Mouse (Mus musculus) myocyte (in vitro differentiated cells): ENCODE measurements at regions not wholly inside any gene's neighbourhood (a gene's known extent, or its start where the extent isn't known, plus 50 kb on each side); places are given as distances from the start of the nearest gene placed in this dataset.

Experiments used
- H3K27me3 ChIP-seq: one replicate; pipeline ENCODE4 v1.6.1; 2011; ENCODE audit not compliant: control insufficient read depth, insufficient read depth, insufficient read length
- H3K36me3 ChIP-seq: one replicate; pipeline ENCODE4 v1.6.1; 2011; ENCODE audit not compliant: control insufficient read depth, insufficient read depth
- H3K4me2 ChIP-seq: one replicate; pipeline ENCODE4 v1.6.1; 2011; ENCODE audit warnings: low read depth, control low read depth
- H3K4me3 ChIP-seq: one replicate; pipeline ENCODE4 v1.5.1; 2011; ENCODE audit warnings: mild to moderate bottlenecking, control low read depth, moderate library complexity
- H3K79me2 ChIP-seq: one replicate; pipeline ENCODE4 v1.6.1; 2011; ENCODE audit not compliant: control insufficient read depth, insufficient read depth
- H3ac ChIP-seq: one replicate; pipeline ENCODE4 v1.6.1; 2011; ENCODE audit not compliant: control insufficient read depth, insufficient read length
- CEBPB ChIP-seq: IDR thresholded peaks from 2 replicates; pipeline ENCODE4 v1.6.1; 2011; ENCODE audit warnings: mild to moderate bottlenecking, moderate library complexity; ENCODE audit not compliant: poor library complexity, insufficient read depth, severe bottlenecking
- E2F4 ChIP-seq: IDR thresholded peaks from one replicate; pipeline ENCODE4 v1.6.1; 2011; ENCODE audit warnings: mild to moderate bottlenecking, control low read depth, moderate library complexity; ENCODE audit not compliant: insufficient read depth
- MAX ChIP-seq: IDR thresholded peaks from one replicate; pipeline ENCODE4 v1.6.1; 2011; ENCODE audit warnings: low read depth, mild to moderate bottlenecking, control low read depth
- MYOD1 ChIP-seq, 3 experiments: IDR thresholded peaks; one replicate each; pipeline ENCODE4 v1.6.1; 2011; ENCODE audit warnings: control low read depth in 2 of 3, low read depth in 2 of 3, mild to moderate bottlenecking in 2 of 3, moderate library complexity in 1 of 3; ENCODE audit not compliant: insufficient read length in 2 of 3, control insufficient read depth in 1 of 3
- MYOG ChIP-seq, 3 experiments: IDR thresholded peaks; one replicate each; pipeline ENCODE4 v1.6.1; 2011; ENCODE audit warnings: control low read depth in 2 of 3, low read depth in 2 of 3, mild to moderate bottlenecking in 2 of 3; ENCODE audit not compliant: insufficient read length in 2 of 3, control insufficient read depth in 1 of 3, insufficient read depth in 1 of 3
- POLR2A ChIP-seq: IDR thresholded peaks from one replicate; pipeline ENCODE4 v1.6.1; 2011; ENCODE audit warnings: low read depth, mild to moderate bottlenecking, control low read depth, moderate library complexity; ENCODE audit not compliant: insufficient read length
- POLR2AphosphoS2 ChIP-seq: IDR thresholded peaks from one replicate; pipeline ENCODE4 v1.6.1; 2011; ENCODE audit warnings: low read depth, control low read depth; ENCODE audit not compliant: insufficient read length
- REST ChIP-seq: IDR thresholded peaks from one replicate; pipeline ENCODE4 v1.6.1; 2011; ENCODE audit warnings: mild to moderate bottlenecking, control low read depth, moderate library complexity; ENCODE audit not compliant: insufficient read depth, insufficient read length
- SRF ChIP-seq: IDR thresholded peaks from one replicate; pipeline ENCODE4 v1.6.1; 2011; ENCODE audit warnings: low read depth; ENCODE audit not compliant: control insufficient read depth, insufficient read length
- TCF12 ChIP-seq: IDR thresholded peaks from one replicate; pipeline ENCODE4 v1.6.1; 2011; ENCODE audit warnings: mild to moderate bottlenecking, control low read depth; ENCODE audit not compliant: poor library complexity, insufficient read depth, severe bottlenecking
- TCF3 ChIP-seq: IDR thresholded peaks from one replicate; pipeline ENCODE4 v1.6.1; 2011; ENCODE audit warnings: low read depth, control low read depth; ENCODE audit not compliant: insufficient read length
- USF1 ChIP-seq: IDR thresholded peaks from one replicate; pipeline ENCODE4 v1.6.1; 2011; ENCODE audit warnings: low read depth, mild to moderate bottlenecking, control low read depth, moderate library complexity

DNA sequence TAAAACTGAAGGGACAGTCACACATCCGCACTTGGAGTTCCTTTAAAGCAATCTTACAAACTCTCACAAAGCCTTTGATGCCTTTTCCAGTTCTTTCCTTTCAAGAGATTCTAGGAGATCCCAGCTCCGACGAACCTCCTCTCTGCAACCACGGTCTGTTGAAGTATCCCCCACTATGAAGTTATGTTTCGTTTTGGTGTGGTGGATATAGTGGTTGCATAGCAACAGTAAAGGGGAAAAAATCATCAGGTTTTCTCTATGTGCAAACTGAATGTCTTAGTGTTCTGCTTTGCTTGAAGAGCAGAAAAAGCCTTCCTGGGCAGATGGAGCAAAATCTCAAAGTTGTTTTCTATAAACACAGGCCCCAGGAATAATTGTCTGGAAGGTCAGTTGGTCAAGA, 147.4 kb upstream of the Dlgap1 start:
- no peak overlapping the region for H3K4me3 ChIP-seq
- no peak overlapping the region for H3ac ChIP-seq
- no peaks in the 10 kb centered on the region for H3K79me2 ChIP-seq
- H3K27me3 ChIP-seq: no peaks in the 10 kb centered on the region
- TF ChIP-seq REST: no peak
- no peak for TF ChIP-seq MAX
- no peak for TF ChIP-seq POLR2AphosphoS2
- TF ChIP-seq POLR2A: no peak
- TF ChIP-seq TCF12: no peak
- TF ChIP-seq MYOD1 (IDR thresholded peaks at IDR 0.05; ENCODE audit: control insufficient read depth in 1 of 3, insufficient read length in 2 of 3, low read depth in 2 of 3): no peak
- no peak for TF ChIP-seq TCF3
- no peak for TF ChIP-seq E2F4
- no peak for TF ChIP-seq SRF
- no peak for TF ChIP-seq CEBPB
- TF ChIP-seq MYOG (IDR thresholded peaks at IDR 0.05; ENCODE audit: control insufficient read depth in 1 of 3, insufficient read depth in 1 of 3, insufficient read length in 2 of 3, low read depth in 2 of 3): no peak
- TF ChIP-seq USF1: no peak
- no peak overlapping the region for H3K4me2 ChIP-seq
- H3K36me3 ChIP-seq: no peaks in the 10 kb centered on the region

GRCm38 (mm10) chr17:69821901-69822300, 147.0 kb upstream of the Dlgap1 start:
- TF ChIP-seq CEBPB: no peak
- no peak for TF ChIP-seq POLR2A
- TF ChIP-seq TCF12: no peak
- no peak for TF ChIP-seq MYOD1 (IDR thresholded peaks at IDR 0.05; ENCODE audit: control insufficient read depth in 1 of 3, insufficient read length in 2 of 3, low read depth in 2 of 3)
- no peak for TF ChIP-seq MYOG (IDR thresholded peaks at IDR 0.05; ENCODE audit: control insufficient read depth in 1 of 3, insufficient read depth in 1 of 3, insufficient read length in 2 of 3, low read depth in 2 of 3)
- no peak for TF ChIP-seq E2F4
- no peak for TF ChIP-seq TCF3
- TF ChIP-seq USF1: no peak
- TF ChIP-seq REST: no peak
- no peak for TF ChIP-seq POLR2AphosphoS2
- no peak for TF ChIP-seq SRF
- no peak for TF ChIP-seq MAX
- no peak overlapping the region for H3ac ChIP-seq
- no peak overlapping the region for H3K4me3 ChIP-seq
- no peaks in the 10 kb centered on the region for H3K36me3 ChIP-seq
- no peaks in the 10 kb centered on the region for H3K27me3 ChIP-seq
- H3K4me2 ChIP-seq: no peak overlapping the region
- no peaks in the 10 kb centered on the region for H3K79me2 ChIP-seq

DNA sequence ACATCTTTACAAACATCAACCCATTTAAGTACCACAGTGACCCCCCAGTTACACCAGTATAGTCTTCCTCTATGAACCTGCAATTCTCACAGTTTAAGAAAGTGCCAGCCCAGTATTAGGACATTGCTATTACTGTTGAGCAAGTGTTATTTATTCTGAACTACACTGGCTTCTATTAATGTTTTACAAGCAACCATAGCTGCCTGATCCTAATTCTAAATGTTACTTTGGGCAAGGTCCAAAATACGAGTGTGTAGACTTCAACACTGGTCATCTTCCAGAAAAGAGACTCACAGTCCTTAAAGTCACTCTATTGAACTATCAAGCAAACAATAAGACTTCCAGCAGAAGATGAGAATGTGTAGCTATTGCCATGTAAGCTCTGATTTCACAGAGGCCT, 146.0 kb upstream of the Dlgap1 start:
- H3K36me3 ChIP-seq: no peaks in the 10 kb centered on the region
- TF ChIP-seq CEBPB (no peak), SRF (no peak), MAX (no peak), E2F4 (no peak), USF1 (no peak)
- no peak overlapping the region for H3ac ChIP-seq
- H3K4me3 ChIP-seq: no peak overlapping the region
- H3K4me2 ChIP-seq: no peak overlapping the region
- no peaks in the 10 kb centered on the region for H3K79me2 ChIP-seq
- no peaks in the 10 kb centered on the region for H3K27me3 ChIP-seq

- no peaks in the 10 kb centered on the region for H3K36me3 ChIP-seq
- no peak overlapping the region for H3ac ChIP-seq
- TF ChIP-seq TCF12: no peak
- TF ChIP-seq CEBPB: no peak
- no peak for TF ChIP-seq MYOD1 (IDR thresholded peaks at IDR 0.05; ENCODE audit: control insufficient read depth in 1 of 3, insufficient read length in 2 of 3, low read depth in 2 of 3)
- no peak for TF ChIP-seq E2F4
- no peak for TF ChIP-seq USF1
- no peak for TF ChIP-seq MYOG (IDR thresholded peaks at IDR 0.05; ENCODE audit: control insufficient read depth in 1 of 3, insufficient read depth in 1 of 3, insufficient read length in 2 of 3, low read depth in 2 of 3)
- TF ChIP-seq TCF3: no peak
- no peak for TF ChIP-seq MAX
- TF ChIP-seq SRF: no peak
- TF ChIP-seq REST: no peak
- TF ChIP-seq POLR2A: no peak
- TF ChIP-seq POLR2AphosphoS2: no peak
- no peak overlapping the region for H3K4me3 ChIP-seq
- H3K27me3 ChIP-seq: no peaks in the 10 kb centered on the region
- no peaks in the 10 kb centered on the region for H3K79me2 ChIP-seq
- H3K4me2 ChIP-seq: no peak overlapping the region
Observed at GRCm38 (mm10) chr17:69841308-69841707, 127.6 kb upstream of the Dlgap1 start.

DNA sequence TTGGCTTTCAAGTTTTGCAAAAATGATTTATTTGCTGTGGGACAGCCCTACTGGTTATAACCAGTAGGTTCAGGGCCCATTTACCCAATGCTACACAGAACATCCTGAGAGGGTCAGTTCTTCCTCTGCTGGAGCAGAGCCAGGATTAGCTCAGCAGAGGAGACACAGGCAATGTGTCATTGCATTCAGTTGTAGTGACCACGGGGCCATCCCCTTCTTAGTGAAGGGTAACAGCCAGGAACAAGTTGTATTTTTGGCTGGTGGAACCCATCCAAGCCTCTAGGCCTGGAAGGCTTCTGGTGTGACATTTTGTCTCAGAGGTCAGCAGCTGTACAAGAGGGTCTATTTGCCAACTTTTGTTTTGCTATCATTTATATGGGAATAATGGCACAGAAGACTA, 120.6 kb upstream of the Dlgap1 start:
- no peak for TF ChIP-seq TCF3
- no peak for TF ChIP-seq POLR2A
- no peak for TF ChIP-seq MAX
- TF ChIP-seq MYOD1 (IDR thresholded peaks at IDR 0.05; ENCODE audit: control insufficient read depth in 1 of 3, insufficient read length in 2 of 3, low read depth in 2 of 3): no peak
- no peak for TF ChIP-seq SRF
- no peak overlapping the region for H3K4me2 ChIP-seq
- no peaks in the 10 kb centered on the region for H3K79me2 ChIP-seq
- no peaks in the 10 kb centered on the region for H3K36me3 ChIP-seq
- no peak overlapping the region for H3K4me3 ChIP-seq
- no peak overlapping the region for H3ac ChIP-seq
- H3K27me3 ChIP-seq: no peaks in the 10 kb centered on the region
